Mouse (Mus musculus) lung, embryonic 15.5 days (tissue): ENCODE measurements around the gene Hormad2. TPM values are rescaled to one million over a fixed set of nuclear protein-coding genes. Genes with fewer than 3 reads are reported as not detected.

ENCODE experiments used
- ATAC-seq: fragments of 200-750 bp; cut with Nextera tagmentation; 2 replicates; pipeline ENCODE4 v1.8.0; 2017; ENCODE audit warnings: moderate number of reproducible peaks, borderline replicate concordance; ENCODE audit not compliant: low FRiP score, low TSS enrichment; ENCODE audit errors: extremely low read depth
- H3K27ac ChIP-seq: fragments of 300-500 bp; sonication (generic); 2 replicates; pipeline ENCODE4 v1.5.1; 2015; ENCODE audit warnings: moderate library complexity, mild to moderate bottlenecking, inconsistent platforms
- H3K27me3 ChIP-seq: fragments of 300-500 bp; sonication (generic); 2 replicates; pipeline ENCODE4 v1.6.1; 2015; ENCODE audit warnings: inconsistent platforms
- H3K36me3 ChIP-seq: fragments of 300-500 bp; sonication (generic); 2 replicates; pipeline ENCODE4 v1.6.1; 2015; ENCODE audit warnings: inconsistent platforms
- H3K4me1 ChIP-seq: fragments of 300-500 bp; sonication (generic); 2 replicates; pipeline ENCODE4 v1.6.1; 2015; ENCODE audit warnings: inconsistent platforms
- H3K4me2 ChIP-seq: fragments of 300-500 bp; sonication (generic); 2 replicates; pipeline ENCODE4 v1.6.1; 2015; ENCODE audit warnings: inconsistent platforms, mild to moderate bottlenecking, moderate library complexity
- H3K4me3 ChIP-seq: fragments of 300-500 bp; sonication (generic); 2 replicates; pipeline ENCODE4 v1.5.1; 2015; ENCODE audit warnings: mild to moderate bottlenecking, inconsistent platforms
- H3K9ac ChIP-seq: fragments of 300-500 bp; sonication (generic); 2 replicates; pipeline ENCODE4 v1.6.1; 2015; ENCODE audit warnings: inconsistent platforms
- H3K9me3 ChIP-seq: fragments of 300-500 bp; sonication (generic); 2 replicates; pipeline ENCODE4 v1.6.1; 2016; ENCODE audit warnings: inconsistent platforms
- WGBS: fragments of 180-500 bp; shearing (Covaris S2); methylation state at CpG from one replicate; pipeline ENCODE4 v1.1.7; 2015; 5-methylcytosine and 5-hydroxymethylcytosine counted together
- polyA plus RNA-seq: library from polyadenylated mRNA; unstranded; fragments of >200 nt; fragmentation: Nextera tagmentation; extraction: Ambion mirVana; gene quantifications from 2 replicates; pipeline ENCODE4 v1.2.1, GENCODE M21; 2015

Gene Hormad2
- polyA plus RNA-seq, 1 experiment from 2014 or later: 0.22 TPM

DNA sequence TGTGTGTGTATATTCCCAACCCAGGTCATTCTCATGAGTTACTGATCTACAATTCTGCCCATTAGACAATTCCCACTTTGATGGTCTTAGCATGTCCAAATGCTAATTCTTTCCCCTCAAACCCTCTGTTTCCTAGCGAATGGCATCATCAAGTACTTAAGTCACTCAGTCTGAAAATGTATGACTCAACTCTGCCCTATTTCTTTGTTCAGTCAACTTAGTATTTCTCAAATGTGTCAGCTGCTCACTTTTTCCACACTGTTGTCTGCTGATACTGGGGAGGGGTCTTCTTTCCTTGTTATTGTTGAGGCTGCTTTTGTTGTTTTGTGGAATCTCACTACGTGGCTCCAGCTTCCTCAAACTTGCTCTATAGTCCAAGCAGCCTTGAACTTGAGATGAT is 2.7 kb downstream of the Hormad2 start:
- Histone ChIP-seq H3K9me3 (no peaks in the 10 kb centered on the region), H3K27me3 (no peaks in the 10 kb centered on the region), H3K27ac (no peak overlapping the region), H3K4me2 (no peak overlapping the region), H3K9ac (no peak overlapping the region), H3K4me3 (no peak overlapping the region), H3K4me1 (0 out of 2 replicates have a peak, but pooled peaks cover 3% of the 10 kb centered on the region), H3K36me3 (no peaks in the 10 kb centered on the region)
- 56% methylated on average over 2 of the region's 2 CpGs for WGBS
- ATAC-seq: no peak

DNA sequence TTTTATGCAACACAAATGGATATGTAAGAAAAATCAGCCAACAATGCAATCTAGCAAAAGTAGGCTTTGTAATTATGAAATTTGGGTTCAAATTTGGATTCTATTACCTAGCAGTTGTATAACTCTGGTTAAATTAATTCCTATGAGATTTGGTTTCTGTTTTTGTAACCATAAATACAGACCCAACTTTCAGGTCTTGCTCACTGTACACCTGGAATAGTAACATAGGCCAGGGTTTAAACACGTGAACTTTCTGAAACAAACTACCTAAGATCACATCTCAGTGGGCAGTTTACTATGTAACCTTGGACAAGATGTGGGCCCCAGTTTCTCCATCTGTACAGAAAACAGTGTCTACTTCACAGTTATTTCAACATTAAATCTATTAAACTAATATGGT is 3.6 kb downstream of the Hormad2 start:
- H3K36me3 ChIP-seq: no peaks in the 10 kb centered on the region
- no peak overlapping the region for H3K4me3 ChIP-seq
- H3K27ac ChIP-seq: no peak overlapping the region
- WGBS: 80% methylated on average over 1 of the region's 1 CpGs
- no peak for ATAC-seq
- H3K9ac ChIP-seq: no peak overlapping the region
- 0 out of 2 replicates have a peak, but pooled peaks cover 3% of the 10 kb centered on the region for H3K4me1 ChIP-seq
- H3K9me3 ChIP-seq: no peaks in the 10 kb centered on the region
- H3K27me3 ChIP-seq: no peaks in the 10 kb centered on the region
- H3K4me2 ChIP-seq: no peak overlapping the region

GRCm38 (mm10) chr11:4436631-4437030 is 4.3 kb downstream of the Hormad2 start:
- WGBS: 67% methylated on average over 3 of the region's 3 CpGs
- no peak for ATAC-seq
- Histone ChIP-seq H3K9ac (no peak overlapping the region), H3K4me1 (0 out of 2 replicates have a peak, but pooled peaks cover 3% of the 10 kb centered on the region), H3K27me3 (no peaks in the 10 kb centered on the region), H3K9me3 (no peaks in the 10 kb centered on the region), H3K4me2 (no peak overlapping the region), H3K4me3 (no peak overlapping the region), H3K36me3 (no peaks in the 10 kb centered on the region), H3K27ac (no peak overlapping the region)

- Histone ChIP-seq H3K27ac (no peak overlapping the region), H3K9ac (no peak overlapping the region), H3K4me2 (no peak overlapping the region), H3K4me3 (no peak overlapping the region), H3K36me3 (no peaks in the 10 kb centered on the region), H3K27me3 (no peaks in the 10 kb centered on the region), H3K4me1 (no peaks in the 10 kb centered on the region), H3K9me3 (no peaks in the 10 kb centered on the region)
- whole genome bisulfite sequencing: 54% methylated on average over 4 of the region's 4 CpGs
- no peak for ATAC-seq
These were observed 6.4 kb downstream of the Hormad2 start for GRCm38 (mm10) chr11:4434461-4434860.

DNA sequence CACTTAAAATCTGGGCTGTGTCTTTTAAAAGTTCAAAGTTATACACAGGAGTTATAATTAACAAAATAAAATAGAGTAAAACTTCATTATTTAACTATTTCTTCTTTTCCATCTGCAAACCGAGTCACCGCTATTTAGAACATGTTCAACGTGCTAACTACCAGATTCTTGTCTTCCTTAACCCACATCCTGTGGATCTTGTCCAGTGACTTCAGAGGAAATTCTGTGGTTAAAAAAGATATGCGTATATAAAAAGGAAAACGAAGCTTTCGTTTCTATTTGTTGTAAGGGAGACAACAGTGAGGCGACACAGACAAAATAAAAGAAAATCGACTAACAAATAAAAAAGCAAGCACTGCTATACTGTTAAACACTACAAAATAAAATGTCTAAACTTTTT is 17.1 kb downstream of the Hormad2 start:
- ATAC-seq: no peak
- Histone ChIP-seq H3K4me1 (no peaks in the 10 kb centered on the region), H3K9ac (no peak overlapping the region), H3K4me2 (no peak overlapping the region), H3K27ac (no peak overlapping the region), H3K9me3 (no peaks in the 10 kb centered on the region), H3K4me3 (no peak overlapping the region), H3K27me3 (peaks cover 5% of the 10 kb centered on the region), H3K36me3 (no peaks in the 10 kb centered on the region)
- 73% methylated on average over 8 of the region's 8 CpGs for WGBS

- no peak overlapping the region for H3K9ac ChIP-seq
These were observed 18.1 kb downstream of the Hormad2 start for GRCm38 (mm10) chr11:4422494-4423425.

DNA sequence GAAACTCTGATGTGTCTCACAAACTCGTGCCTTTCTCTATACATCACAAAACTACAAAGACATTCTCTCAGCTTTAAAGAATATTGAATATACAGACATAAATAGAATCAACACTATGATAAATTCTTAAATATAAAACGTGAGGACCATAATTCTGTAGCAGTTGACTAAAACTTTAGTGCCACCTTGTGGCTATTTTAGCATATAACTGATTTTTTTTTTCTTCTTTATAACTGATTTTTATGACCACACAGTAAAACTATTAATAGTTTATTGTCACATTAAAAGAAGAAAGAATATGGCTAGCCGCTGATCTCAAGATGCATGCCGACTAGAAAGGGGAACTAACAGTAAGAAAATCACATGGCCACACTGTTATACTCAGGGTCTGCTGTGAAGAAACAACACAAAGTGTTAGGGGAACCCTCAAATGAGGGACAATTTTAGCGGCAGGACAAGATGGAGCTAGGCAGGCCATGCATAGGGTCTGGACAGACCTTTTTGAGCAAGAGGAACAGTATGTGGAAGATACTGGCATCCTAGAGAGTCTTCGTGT is 18.9 kb downstream of the Hormad2 start:
- Histone ChIP-seq H3K9ac (no peak overlapping the region), H3K4me3 (no peak overlapping the region), H3K27ac (no peak overlapping the region), H3K4me2 (no peak overlapping the region), H3K9me3 (no peaks in the 10 kb centered on the region), H3K4me1 (no peaks in the 10 kb centered on the region), H3K36me3 (no peaks in the 10 kb centered on the region), H3K27me3 (peaks cover 5% of the 10 kb centered on the region)
- 50% methylated on average over 6 of the region's 6 CpGs for WGBS
- ATAC-seq: no peak

More at GRCm38 (mm10) chr11:4422494-4423425, 18.1 kb downstream of the Hormad2 start:
- H3K27me3 ChIP-seq: peaks cover 5% of the 10 kb centered on the region
- whole genome bisulfite sequencing: 76% methylated on average over 16 of the region's 16 CpGs
- no peaks in the 10 kb centered on the region for H3K9me3 ChIP-seq
- no peak for ATAC-seq
- no peak overlapping the region for H3K4me2 ChIP-seq
- no peaks in the 10 kb centered on the region for H3K4me1 ChIP-seq
- no peaks in the 10 kb centered on the region for H3K36me3 ChIP-seq
- H3K27ac ChIP-seq: no peak overlapping the region
- H3K4me3 ChIP-seq: no peak overlapping the region

- WGBS: 83% methylated on average over 3 of the region's 3 CpGs
These were observed 22.9 kb downstream of the Hormad2 start for GRCm38 (mm10) chr11:4417986-4418385.

GRCm38 (mm10) chr11:4412294-4412693 is 28.6 kb downstream of the Hormad2 start:
- 88% methylated on average over 4 of the region's 4 CpGs for WGBS
- H3K36me3 ChIP-seq: no peaks in the 10 kb centered on the region

More at GRCm38 (mm10) chr11:4417986-4418385, 22.9 kb downstream of the Hormad2 start:
- ATAC-seq: no peak
- H3K4me1 ChIP-seq: no peaks in the 10 kb centered on the region
- no peaks in the 10 kb centered on the region for H3K9me3 ChIP-seq
- no peaks in the 10 kb centered on the region for H3K36me3 ChIP-seq
- H3K4me2 ChIP-seq: no peak overlapping the region
- H3K27me3 ChIP-seq: no peaks in the 10 kb centered on the region
- H3K4me3 ChIP-seq: no peak overlapping the region
- no peak overlapping the region for H3K27ac ChIP-seq
- H3K9ac ChIP-seq: no peak overlapping the region

GRCm38 (mm10) chr11:4404277-4404676 is 36.6 kb downstream of the Hormad2 start:
- Histone ChIP-seq H3K27me3 (no peaks in the 10 kb centered on the region), H3K27ac (no peak overlapping the region), H3K9ac (no peak overlapping the region), H3K9me3 (no peaks in the 10 kb centered on the region), H3K36me3 (no peaks in the 10 kb centered on the region), H3K4me1 (0 out of 2 replicates have a peak, but pooled peaks cover 4% of the 10 kb centered on the region), H3K4me3 (no peak overlapping the region), H3K4me2 (no peak overlapping the region)
- ATAC-seq: no peak
- 28% methylated on average over 4 of the region's 4 CpGs for WGBS

More at GRCm38 (mm10) chr11:4412294-4412693, 28.6 kb downstream of the Hormad2 start:
- H3K4me3 ChIP-seq: no peak overlapping the region
- no peaks in the 10 kb centered on the region for H3K4me1 ChIP-seq
- H3K9me3 ChIP-seq: no peaks in the 10 kb centered on the region
- no peak for ATAC-seq
- H3K27me3 ChIP-seq: no peaks in the 10 kb centered on the region
- H3K4me2 ChIP-seq: no peak overlapping the region
- H3K27ac ChIP-seq: no peak overlapping the region
- H3K9ac ChIP-seq: no peak overlapping the region

GRCm38 (mm10) chr11:4403381-4403780 is 37.5 kb downstream of the Hormad2 start:
- Histone ChIP-seq H3K27ac (no peak overlapping the region), H3K36me3 (no peaks in the 10 kb centered on the region), H3K9me3 (no peaks in the 10 kb centered on the region), H3K4me1 (0 out of 2 replicates have a peak, but pooled peaks cover 4% of the 10 kb centered on the region), H3K4me3 (no peak overlapping the region), H3K4me2 (no peak overlapping the region), H3K27me3 (no peaks in the 10 kb centered on the region), H3K9ac (no peak overlapping the region)
- no peak for ATAC-seq
- 69% methylated on average over 7 of the region's 7 CpGs for WGBS

DNA sequence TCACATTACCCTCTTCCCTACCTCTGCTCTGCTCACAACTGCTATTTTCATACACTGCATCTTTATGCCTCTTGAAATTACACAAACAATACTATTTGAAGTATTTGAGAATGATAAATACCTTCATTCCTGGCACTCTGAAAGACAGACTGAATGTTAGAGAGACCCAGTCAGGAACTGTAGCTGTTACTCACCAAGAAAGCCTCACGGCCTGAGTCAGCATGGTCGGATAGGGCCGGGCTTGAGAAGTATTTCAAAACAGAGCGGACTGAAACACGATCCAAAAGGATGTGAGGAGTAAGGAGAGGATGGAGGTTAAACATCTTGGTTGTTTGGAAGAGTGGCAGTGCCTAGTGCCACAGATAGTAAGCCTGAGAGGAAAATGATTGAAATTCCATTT is 39.7 kb downstream of the Hormad2 start:
- Histone ChIP-seq H3K4me1 (0 out of 2 replicates have a peak, but pooled peaks cover 4% of the 10 kb centered on the region), H3K9me3 (no peaks in the 10 kb centered on the region), H3K27ac (no peak overlapping the region), H3K4me2 (no peak overlapping the region), H3K27me3 (no peaks in the 10 kb centered on the region), H3K9ac (no peak overlapping the region), H3K36me3 (no peaks in the 10 kb centered on the region), H3K4me3 (no peak overlapping the region)
- no peak for ATAC-seq
- WGBS: 24% methylated on average over 5 of the region's 5 CpGs
